ENCODE assay signal across 15 mouse cellular contexts in the genomic region with DNA sequence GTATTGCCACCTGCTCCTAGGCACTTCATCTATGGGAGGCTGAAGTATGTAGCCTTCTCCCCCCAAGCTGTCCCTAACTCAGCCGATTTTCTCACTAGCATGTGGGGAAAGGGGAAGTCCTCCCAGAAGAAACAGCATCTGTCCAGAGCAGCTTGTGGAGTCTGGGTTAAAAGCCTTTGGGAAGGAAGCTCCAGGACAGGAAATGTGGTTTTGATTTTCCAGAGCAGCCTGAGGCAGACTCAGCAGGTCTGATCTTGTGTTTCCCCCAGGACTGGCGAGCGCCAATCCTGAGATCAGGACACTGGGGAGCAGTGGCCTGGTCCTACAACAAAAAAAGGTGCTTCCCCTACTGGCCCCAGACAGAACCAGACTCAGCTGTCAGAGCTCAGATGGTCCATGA. TPM values are rescaled to one million over a fixed set of nuclear protein-coding genes. Genes with fewer than 3 reads are reported as not detected.
DNase-seq lines count a peak whose midpoint lies in the region; ATAC-seq lines count a peak whose summit lies in the region.
"Had no signal": no experiment of that assay in that cellular context is flagged by ENCODE, and none has a peak within 500 bp of the region (broad histone marks: within the 10 kb centered on the region; RNA-seq: fewer than 3 reads in every experiment).

No protein-coding gene starts in this region.

- peaks cover 37% of the 10 kb centered on the region for H3K4me1 ChIP-seq in forebrain, embryonic 12.5 days
- peaks cover 25% of the 10 kb centered on the region for H3K4me1 ChIP-seq in forebrain, embryonic 16.5 days (replicated peaks; ENCODE audit: control insufficient read depth, insufficient read depth, low read length)
- H3K4me1 ChIP-seq in embryonic facial prominence, embryonic 14.5 days (ENCODE audit: control insufficient read depth, insufficient read depth, low read length), result peaks cover 24% of the 10 kb centered on the region
- H3K4me1 ChIP-seq in limb, embryonic 10.5 days, result peaks cover 38% of the 10 kb centered on the region

- peak; percentile 43 for DNase-seq in MN1 (ENCODE audit: low spot score)
- DNase-seq in embryonic facial prominence, embryonic 14.5 days (ENCODE audit: low spot score), result peak; percentile 66
- peak; percentile 79 for DNase-seq in limb, embryonic 10.5 days (ENCODE audit: low spot score)
- no peak for DNase-seq in thymus, adult 18-20 months
- DNase-seq in left cerebral cortex, postnatal 36 days (ENCODE audit: low spot score in 2 of 2), result no peak
- DNase-seq in ovary, adult 18-20 months (ENCODE audit: low spot score), result no peak
- DNase-seq: adrenal gland, adult 8-10 months; kidney, adult 9 months; layer of hippocampus, postnatal 36 days; lung, adult 18-20 months; midbrain, embryonic 14.5 days; retina, postnatal 1 day had no signal

- ATAC-seq in forebrain, embryonic 12.5 days (ENCODE audit: low FRiP score), result no peak
- no peak for ATAC-seq in forebrain, embryonic 16.5 days
- peak; percentile 26; the same call in 1 of the 2 replicates for ATAC-seq in embryonic facial prominence, embryonic 14.5 days (ENCODE audit: low read depth)

- intact Hi-C loops in left cerebral cortex, postnatal 36 days (cut with DNase I), result loop anchor here (5.0 kb wide), 1 partner anchor 38 kb away; no protein-coding TSS in a partner anchor

- no peak overlapping the region for H3K9ac ChIP-seq in forebrain, embryonic 12.5 days
- H3K9ac ChIP-seq in forebrain, embryonic 16.5 days (replicated peaks; ENCODE audit: low read depth, low read length), result no peak overlapping the region
- H3K9ac ChIP-seq in embryonic facial prominence, embryonic 14.5 days (ENCODE audit: low read depth, low read length), result no peak overlapping the region

- H3K4me3 ChIP-seq in forebrain, embryonic 12.5 days (replicated peaks), result no peak overlapping the region
- H3K4me3 ChIP-seq in forebrain, embryonic 16.5 days (replicated peaks; ENCODE audit: low read length), result no peak overlapping the region
- no peak overlapping the region for H3K4me3 ChIP-seq in embryonic facial prominence, embryonic 14.5 days (ENCODE audit: low read depth, low read length)
- H3K4me3 ChIP-seq in limb, embryonic 10.5 days, result no peak overlapping the region

- 63% methylated on average over 3 of the region's 3 CpGs for WGBS in forebrain, embryonic 12.5 days
- 80% methylated on average over 3 of the region's 3 CpGs for WGBS in forebrain, embryonic 16.5 days
- WGBS in embryonic facial prominence, embryonic 14.5 days, result 23% methylated on average over 3 of the region's 3 CpGs
- 11% methylated on average over 3 of the region's 3 CpGs for WGBS in limb, embryonic 10.5 days

- H3K27me3 ChIP-seq in forebrain, embryonic 12.5 days, result peaks cover 7% of the 10 kb centered on the region; the same call in 1 of the 2 replicates
- no peaks in the 10 kb centered on the region for H3K27me3 ChIP-seq in forebrain, embryonic 16.5 days (replicated peaks; ENCODE audit: control insufficient read depth, insufficient read depth, low read length)
- H3K27me3 ChIP-seq in embryonic facial prominence, embryonic 14.5 days (replicated peaks; ENCODE audit: control insufficient read depth, insufficient read depth, low read length), result no peaks in the 10 kb centered on the region
- 0 out of 2 replicates have a peak, but pooled peaks cover 5% of the 10 kb centered on the region for H3K27me3 ChIP-seq in limb, embryonic 10.5 days (ENCODE audit: low read depth, poor library complexity, severe bottlenecking)

- no peak overlapping the region for H3K4me2 ChIP-seq in forebrain, embryonic 12.5 days
- no peak overlapping the region for H3K4me2 ChIP-seq in forebrain, embryonic 16.5 days (ENCODE audit: low read length)
- no peak overlapping the region for H3K4me2 ChIP-seq in embryonic facial prominence, embryonic 14.5 days (ENCODE audit: low read depth, low read length)

- no peaks in the 10 kb centered on the region for H3K9me3 ChIP-seq in forebrain, embryonic 12.5 days
- H3K9me3 ChIP-seq in forebrain, embryonic 16.5 days (ENCODE audit: control insufficient read depth, low read length), result no peaks in the 10 kb centered on the region
- no peaks in the 10 kb centered on the region for H3K9me3 ChIP-seq in embryonic facial prominence, embryonic 14.5 days (ENCODE audit: control insufficient read depth, low read length)
- H3K9me3 ChIP-seq in limb, embryonic 10.5 days (replicated peaks), result no peaks in the 10 kb centered on the region
- H3K9me3 ChIP-seq: G1E had no signal

- 0 out of 2 replicates have a peak overlapping the region, but pooled peaks have one; percentile 74 for H3K27ac ChIP-seq in forebrain, embryonic 12.5 days
- H3K27ac ChIP-seq in forebrain, embryonic 16.5 days (ENCODE audit: low read length), result no peak overlapping the region
- H3K27ac ChIP-seq in embryonic facial prominence, embryonic 14.5 days (replicated peaks; ENCODE audit: low read depth, low read length), result peak overlapping the region; percentile 28; the same call in 1 of the 2 replicates
- peak overlapping the region; percentile 84 for H3K27ac ChIP-seq in limb, embryonic 10.5 days

- H3K36me3 ChIP-seq in forebrain, embryonic 12.5 days (replicated peaks), result no peaks in the 10 kb centered on the region
- H3K36me3 ChIP-seq in forebrain, embryonic 16.5 days (ENCODE audit: control insufficient read depth, insufficient read depth), result no peaks in the 10 kb centered on the region
- H3K36me3 ChIP-seq in embryonic facial prominence, embryonic 14.5 days (ENCODE audit: control insufficient read depth, insufficient read depth, low read length), result no peaks in the 10 kb centered on the region
- H3K36me3 ChIP-seq in limb, embryonic 10.5 days, result no peaks in the 10 kb centered on the region
- H3K36me3 ChIP-seq: G1E had no signal

RNA-seq across cellular contexts. Expression of a gene that starts 15.3 kb away (rescaled TPM):
- polyA plus RNA-seq in forebrain, embryonic 12.5 days (2016; fragmentation: Nextera tagmentation; extraction: Ambion mirVana), result 10.3 and 15.1 TPM in 2 replicates
- 26.1 and 26.8 TPM in 2 replicates for polyA plus RNA-seq in forebrain, embryonic 16.5 days (2015; fragmentation: Nextera tagmentation; extraction: Ambion mirVana)
- 15.8 and 18.0 TPM in 2 replicates for polyA plus RNA-seq in embryonic facial prominence, embryonic 14.5 days (2014; fragmentation: Nextera tagmentation; extraction: Ambion mirVana)
- polyA plus RNA-seq in limb, embryonic 10.5 days (2016; fragmentation: Nextera tagmentation; extraction: Ambion mirVana), result 11.1 and 13.1 TPM in 2 replicates
- 10 to 100 TPM; 42.8 to 65.3 TPM for total RNA-seq in left cerebral cortex, postnatal 36 days (2021)
- polyA plus RNA-seq: G1E had no signal

RNA-seq across cellular contexts. Expression of a gene that starts 23.7 kb away (rescaled TPM):
- 17.8 and 21.0 TPM in 2 replicates for polyA plus RNA-seq in forebrain, embryonic 12.5 days (2016; fragmentation: Nextera tagmentation; extraction: Ambion mirVana)
- 18.3 and 19.4 TPM in 2 replicates for polyA plus RNA-seq in forebrain, embryonic 16.5 days (2015; fragmentation: Nextera tagmentation; extraction: Ambion mirVana)
- polyA plus RNA-seq in embryonic facial prominence, embryonic 14.5 days (2014; fragmentation: Nextera tagmentation; extraction: Ambion mirVana), result 27.3 and 30.1 TPM in 2 replicates
- 28.9 and 29.0 TPM in 2 replicates for polyA plus RNA-seq in limb, embryonic 10.5 days (2016; fragmentation: Nextera tagmentation; extraction: Ambion mirVana)
- total RNA-seq in left cerebral cortex, postnatal 36 days (2021), result 10 to 100 TPM; 22.1 to 26.7 TPM

RNA-seq across cellular contexts. Expression of a gene that starts 58.1 kb away (rescaled TPM):
- polyA plus RNA-seq in forebrain, embryonic 12.5 days (2016; fragmentation: Nextera tagmentation; extraction: Ambion mirVana), result 0.10 TPM in 1 of 2 replicates, not detected in the other
- 0.32 and 0.44 TPM in 2 replicates for polyA plus RNA-seq in forebrain, embryonic 16.5 days (2015; fragmentation: Nextera tagmentation; extraction: Ambion mirVana)
- polyA plus RNA-seq in embryonic facial prominence, embryonic 14.5 days (2014; fragmentation: Nextera tagmentation; extraction: Ambion mirVana), result not detected in 2 replicates
- 0.20 TPM in 1 of 2 replicates, not detected in the other for polyA plus RNA-seq in limb, embryonic 10.5 days (2016; fragmentation: Nextera tagmentation; extraction: Ambion mirVana)
- total RNA-seq in left cerebral cortex, postnatal 36 days (2021), result under 1 TPM; 0.12 to 0.16 TPM
- polyA plus RNA-seq: G1E had no signal

Comparison
In these comparisons a context has a peak if more than half of its experiments do, and no peak if none do; other contexts are left out.
1. DNase-seq: peak in MN1 (single experiment), embryonic facial prominence, embryonic 14.5 days (single experiment) and limb, embryonic 10.5 days (single experiment); none in thymus, adult 18-20 months (0 of 2), left cerebral cortex, postnatal 36 days (0 of 2) and ovary, adult 18-20 months (single experiment).